Mouse (Mus musculus): ENCODE data around the gene Cldn4.
"Not testable (repeated sequence)": the region's sequence is repeated elsewhere in the genome, so short reads cannot be mapped to it uniquely, and the experiment has no call there.

Gene Cldn4

DNA sequence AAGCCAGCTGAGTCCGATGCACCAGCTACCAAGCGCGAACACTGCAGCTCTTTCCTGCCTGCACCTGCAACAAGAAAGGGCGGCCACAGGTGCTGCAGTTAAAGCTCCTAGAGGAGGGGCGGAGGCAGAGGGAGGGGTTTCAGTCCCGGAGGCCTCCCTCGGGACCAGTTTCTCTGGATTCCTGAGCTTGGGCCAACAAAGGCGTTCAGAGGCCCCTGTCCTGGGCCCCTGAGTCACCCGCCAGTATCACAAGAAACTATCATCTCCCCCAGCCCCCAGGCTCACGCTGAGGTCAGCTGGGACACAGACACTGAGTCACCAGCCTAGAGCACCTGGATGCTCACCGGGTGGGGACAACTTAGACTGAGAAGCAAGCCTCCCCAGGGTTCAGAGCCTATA is at the start of gene Cldn4:
Gene Cldn4 (minus strand): TSS at position 78 of the 399 bp plus-strand sequence.
- DNase-seq, result no peak

DNA sequence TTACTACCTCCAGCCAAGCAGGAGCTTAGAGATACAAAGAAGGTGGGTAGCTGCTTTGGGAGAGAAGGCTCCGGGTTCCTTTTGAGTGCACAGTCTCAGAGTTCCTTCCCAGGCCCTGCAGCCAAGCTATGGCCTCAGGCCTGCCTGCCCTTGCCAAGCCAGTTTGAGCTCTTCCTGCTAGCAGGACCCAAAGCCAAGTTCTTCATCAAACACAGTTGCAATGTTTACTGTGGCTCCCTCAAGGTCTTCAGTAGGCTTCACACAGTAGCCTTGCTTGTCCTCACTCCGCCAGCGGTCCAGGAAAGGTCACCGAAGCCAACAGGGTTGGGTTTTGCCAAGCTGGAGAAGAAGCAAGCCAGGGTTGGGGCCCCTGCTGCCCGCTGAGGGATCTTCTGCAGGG is 45.8 kb upstream of the Cldn4 start:
- DNase-seq, result no peak

DNA sequence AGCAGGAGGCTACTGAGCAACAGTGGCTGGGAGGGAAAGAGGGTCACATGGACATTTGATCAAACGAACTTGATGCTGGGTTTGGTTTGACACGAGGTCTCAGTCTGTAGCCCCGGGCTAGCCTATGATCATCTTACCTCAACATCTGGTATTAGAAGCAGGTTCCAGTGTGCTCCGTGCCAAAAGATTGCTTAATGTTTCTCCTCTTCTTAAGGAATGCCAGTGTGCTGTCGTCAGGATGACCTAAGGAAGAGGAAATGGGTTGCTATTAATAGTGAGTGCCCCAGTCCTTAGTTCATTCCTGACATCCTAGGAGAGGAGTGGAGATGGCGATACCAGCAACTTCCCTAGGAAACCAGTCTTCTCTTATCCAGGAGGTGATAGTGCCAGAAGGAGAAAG is 43.0 kb upstream of the Cldn4 start:
- DNase-seq, result no peak

DNA sequence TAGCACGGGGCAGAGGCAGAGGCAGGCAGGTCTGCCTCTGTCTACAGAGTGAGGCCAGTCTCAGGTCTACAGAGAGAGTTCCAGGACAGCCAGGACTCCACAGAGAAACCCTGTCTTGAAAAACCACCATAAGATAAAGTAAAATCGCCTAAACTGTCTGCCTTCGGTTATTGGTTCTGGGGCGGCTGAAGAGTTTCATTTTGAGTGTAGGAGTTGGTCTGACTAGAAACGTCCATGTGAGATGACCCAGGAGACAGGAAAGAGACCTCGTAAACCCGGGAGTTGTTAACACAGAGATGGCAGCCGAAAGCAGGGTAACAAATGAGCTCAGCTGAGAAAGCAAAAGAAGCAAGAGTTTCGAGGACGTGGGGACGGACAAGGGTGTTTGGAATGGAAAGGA is 42.4 kb upstream of the Cldn4 start:
- DNase-seq, result no peak

DNA sequence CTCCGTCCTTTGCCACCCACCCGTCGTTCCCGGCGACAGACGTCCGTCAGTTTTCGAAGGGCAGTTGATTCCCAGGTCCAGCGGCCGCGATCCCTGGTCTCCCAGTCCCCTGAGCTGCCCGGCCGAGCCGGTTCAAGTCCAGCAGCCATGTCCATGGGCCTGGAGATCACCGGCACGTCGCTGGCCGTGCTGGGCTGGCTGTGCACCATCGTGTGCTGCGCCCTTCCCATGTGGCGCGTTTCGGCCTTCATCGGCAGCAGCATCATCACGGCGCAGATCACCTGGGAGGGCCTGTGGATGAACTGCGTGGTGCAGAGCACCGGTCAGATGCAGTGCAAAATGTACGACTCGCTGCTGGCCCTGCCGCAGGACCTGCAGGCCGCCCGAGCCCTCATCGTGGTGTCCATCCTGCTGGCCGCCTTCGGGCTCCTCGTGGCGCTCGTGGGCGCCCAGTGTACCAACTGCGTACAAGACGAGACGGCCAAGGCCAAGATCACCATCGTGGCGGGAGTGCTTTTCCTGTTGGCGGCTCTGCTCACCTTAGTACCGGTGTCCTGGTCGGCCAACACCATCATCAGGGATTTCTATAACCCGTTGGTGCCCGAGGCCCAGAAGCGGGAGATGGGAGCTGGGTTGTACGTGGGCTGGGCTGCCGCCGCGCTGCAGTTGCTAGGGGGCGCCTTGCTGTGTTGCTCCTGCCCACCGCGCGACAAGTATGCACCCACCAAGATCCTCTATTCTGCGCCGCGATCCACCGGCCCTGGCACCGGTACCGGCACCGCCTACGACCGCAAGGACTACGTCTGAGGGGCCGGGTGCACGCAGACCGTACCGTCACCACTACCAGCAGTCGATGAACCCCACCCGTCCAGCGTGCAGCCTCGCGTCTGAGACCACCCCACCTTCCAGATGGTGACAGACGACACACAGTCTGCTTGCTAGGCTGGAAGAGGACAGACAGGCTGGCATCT is 39.8 kb upstream of the Cldn4 start:
- peak; percentile 42 for DNase-seq

DNA sequence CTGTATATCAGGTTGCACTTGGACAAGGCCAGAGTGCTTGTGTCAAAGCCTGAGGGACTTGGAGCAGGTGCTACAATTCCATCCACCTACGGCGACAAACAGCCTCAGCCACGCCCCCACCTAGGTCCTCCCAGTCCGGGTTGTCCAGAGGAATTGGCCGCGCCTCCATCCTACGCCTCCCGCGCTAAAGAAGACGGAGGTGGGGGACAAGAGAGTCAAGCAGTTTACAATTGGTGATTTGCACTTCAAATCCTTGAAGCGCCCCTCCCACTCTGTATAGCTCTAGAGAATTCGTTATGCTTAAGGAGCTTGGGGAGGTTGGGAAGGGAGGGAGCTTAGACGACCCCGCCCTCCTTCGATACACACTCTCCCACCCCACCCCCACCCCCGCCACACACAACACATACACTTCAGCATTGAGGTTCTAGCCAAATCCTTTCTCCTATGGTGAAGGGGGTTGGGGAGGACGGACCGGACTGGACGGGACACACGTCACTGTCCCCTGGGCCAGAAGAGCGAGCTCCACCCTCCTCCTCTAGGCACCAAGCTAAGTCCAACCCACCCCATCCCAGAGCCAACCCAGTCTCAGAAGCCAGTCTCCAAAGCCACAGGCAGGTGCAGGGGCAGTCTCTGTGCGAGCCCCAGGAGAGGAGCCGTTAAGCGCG is 39.0 kb upstream of the Cldn4 start, which contains the start of gene Cldn3:
Gene Cldn3 (plus strand): TSS at position 582 of the 665 bp plus-strand sequence.
- DNase-seq, result peak; percentile 50

DNA sequence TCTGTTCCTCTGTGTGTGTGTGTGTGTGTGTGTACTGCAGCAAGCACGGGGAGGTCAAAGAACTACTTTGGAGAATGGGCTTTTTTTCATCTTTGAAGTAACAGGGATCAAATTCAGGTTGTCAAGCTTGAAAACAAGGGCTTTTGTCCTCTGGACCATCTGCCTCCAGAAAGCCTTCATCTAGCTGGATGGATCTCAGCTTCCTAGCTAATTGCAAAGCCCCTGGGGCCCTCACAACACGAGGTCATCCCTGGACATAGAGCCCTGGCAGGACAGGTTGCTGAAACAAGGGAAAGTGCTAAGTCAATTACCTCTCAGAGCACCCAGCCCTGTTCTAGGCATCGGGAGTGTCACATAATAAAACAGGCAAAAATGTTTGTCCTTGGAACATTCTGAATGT is 37.0 kb upstream of the Cldn4 start:
- DNase-seq, result peak; percentile 63

DNA sequence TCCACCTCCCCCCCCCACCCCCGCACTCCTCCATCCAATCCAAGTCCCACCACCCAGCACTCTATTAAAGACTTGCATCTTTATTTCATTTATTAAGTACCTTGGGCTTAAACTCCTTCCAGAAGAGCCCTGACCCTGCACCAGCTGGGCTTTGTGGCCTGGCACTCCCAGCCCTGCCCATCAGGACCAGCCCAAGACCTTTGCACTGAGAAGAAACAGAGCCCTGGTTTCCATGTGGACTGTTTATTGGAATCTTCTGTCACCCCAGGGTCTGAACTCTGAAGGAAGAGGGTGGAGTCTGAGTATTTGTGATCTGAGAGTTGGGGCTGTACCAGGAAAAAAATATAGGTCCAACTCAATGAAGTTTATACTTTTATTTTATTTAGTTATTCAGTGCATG is 36.4 kb upstream of the Cldn4 start:
- no peak for DNase-seq

DNA sequence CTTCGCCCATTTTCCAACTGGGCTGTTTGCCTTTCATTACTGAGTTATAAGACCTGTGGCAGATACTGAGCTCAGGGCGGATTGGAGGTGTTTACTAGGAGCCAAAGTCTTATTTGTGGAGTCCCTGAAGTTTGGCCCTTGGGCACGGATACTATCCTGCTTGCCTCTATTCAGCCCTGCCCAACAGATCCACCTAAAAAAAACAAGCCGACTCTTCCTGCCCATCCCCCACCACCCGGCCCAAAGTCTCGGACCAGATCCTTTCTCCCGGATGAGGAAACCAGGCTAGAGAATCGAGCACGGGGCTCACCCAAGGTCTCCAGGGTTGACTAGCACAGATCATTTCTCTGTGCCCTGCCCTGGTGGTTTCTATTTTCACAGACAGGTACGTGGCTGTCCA is 34.4 kb upstream of the Cldn4 start:
- DNase-seq, result no peak

DNA sequence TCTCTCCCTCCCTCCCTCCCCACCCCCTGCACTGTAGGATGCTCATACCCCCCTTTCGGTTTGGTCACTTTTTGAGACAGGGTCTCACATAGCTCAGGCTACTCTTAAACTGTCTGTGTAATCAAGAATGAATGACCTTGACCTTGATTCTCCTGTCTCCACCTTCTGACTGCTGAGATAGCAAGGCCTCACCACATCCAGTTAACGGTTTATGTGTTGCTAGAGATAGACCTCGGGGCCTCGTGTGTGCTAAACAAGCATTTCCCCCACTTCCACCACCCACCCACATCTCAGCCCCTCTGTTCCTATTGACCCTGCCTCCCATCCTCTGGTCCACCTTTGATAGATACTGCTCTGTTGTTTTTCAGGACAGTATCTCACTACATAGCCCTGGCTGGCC is 31.1 kb upstream of the Cldn4 start:
- no peak for DNase-seq

DNA sequence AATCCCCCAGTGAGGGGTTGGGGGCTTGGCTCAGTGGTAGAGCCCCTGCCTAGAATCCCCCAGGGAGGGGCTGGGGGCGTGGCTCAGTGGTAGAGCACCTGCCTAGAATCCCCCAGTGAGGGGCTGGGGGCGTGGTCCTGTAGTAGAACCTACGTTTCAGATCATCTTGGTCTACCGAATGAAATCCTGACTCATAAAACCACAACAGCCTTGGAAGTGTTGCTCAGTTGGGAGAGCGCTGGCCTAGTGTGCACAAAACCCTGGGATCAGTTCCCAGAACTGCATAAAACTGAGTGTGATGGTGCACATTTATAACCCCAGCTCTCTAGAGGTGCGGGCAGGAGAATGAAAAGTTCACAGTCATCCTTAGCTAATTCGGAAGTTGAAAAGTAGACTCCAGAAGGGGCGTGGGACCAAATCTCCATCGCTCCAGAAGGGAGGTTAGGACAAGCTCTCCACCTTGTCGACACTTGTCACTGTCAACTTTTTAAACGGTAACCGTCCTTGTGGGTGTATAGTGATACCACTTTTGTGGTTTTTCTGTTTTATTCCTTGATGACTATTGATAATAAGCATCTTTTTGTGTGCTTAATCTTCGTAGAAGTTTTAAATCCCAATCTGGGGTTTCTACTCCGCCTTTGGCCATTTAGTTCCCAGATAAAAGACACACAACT is 30.0 kb upstream of the Cldn4 start:
- DNase-seq, result no peak

DNA sequence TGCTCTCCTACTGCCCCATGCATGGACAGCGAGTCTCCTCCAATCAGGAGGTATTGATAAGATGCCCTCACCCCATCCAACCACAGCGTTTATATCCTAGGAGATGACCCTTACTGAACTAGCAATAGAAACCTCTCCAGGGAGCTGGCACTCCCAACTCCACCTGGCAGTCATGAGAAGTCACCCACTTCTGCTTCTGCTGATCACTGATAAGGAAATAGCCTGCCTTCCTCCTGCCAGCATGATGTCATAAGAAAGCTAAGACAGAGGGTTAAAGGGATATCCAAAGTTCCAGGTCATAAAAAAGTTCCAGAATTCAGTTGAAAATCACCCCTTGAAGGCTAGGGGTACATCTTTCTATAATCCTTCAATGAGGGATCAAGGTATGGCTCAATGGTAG is 29.4 kb upstream of the Cldn4 start:
- DNase-seq, result no peak

DNA sequence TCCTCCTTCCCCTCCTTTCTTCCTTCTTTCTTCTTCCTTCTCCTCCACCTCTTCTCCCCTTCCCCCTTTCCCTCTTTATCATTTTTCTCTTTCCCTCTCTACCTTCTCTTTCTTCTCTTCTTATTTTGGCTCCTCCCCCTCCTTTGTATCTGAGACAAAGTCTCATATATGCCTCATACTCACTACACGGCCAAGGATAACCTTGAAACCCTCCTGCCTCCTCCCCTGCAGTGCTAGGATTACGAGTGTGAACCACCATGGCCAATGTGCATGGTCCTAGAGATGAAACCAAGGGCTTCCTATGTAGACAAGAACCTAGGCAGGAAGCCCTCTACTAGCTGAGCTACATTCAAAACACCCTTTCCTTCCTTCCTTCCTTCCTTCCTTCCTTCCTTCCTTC is 28.2 kb upstream of the Cldn4 start:
- no peak for DNase-seq

DNA sequence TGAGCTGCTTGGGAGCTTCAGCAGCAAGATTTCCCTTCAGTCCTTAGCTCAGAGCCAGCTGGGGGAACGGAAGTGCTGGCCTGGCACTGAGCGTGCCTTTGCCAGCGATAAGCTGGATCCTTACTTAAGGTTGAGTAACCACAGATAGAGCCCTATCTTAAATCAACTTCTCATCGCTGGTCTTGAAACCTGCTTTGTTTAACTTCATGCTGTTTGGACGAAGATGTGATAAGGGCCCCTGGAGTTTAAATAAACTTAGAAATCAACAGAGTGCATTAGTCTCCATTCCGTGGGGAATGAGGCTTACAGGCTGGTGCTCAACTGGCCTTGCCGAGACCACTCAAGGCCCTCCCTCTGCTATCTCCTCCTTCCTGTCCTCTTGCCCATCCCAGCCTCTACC is 27.6 kb upstream of the Cldn4 start:
- DNase-seq, result no peak

DNA sequence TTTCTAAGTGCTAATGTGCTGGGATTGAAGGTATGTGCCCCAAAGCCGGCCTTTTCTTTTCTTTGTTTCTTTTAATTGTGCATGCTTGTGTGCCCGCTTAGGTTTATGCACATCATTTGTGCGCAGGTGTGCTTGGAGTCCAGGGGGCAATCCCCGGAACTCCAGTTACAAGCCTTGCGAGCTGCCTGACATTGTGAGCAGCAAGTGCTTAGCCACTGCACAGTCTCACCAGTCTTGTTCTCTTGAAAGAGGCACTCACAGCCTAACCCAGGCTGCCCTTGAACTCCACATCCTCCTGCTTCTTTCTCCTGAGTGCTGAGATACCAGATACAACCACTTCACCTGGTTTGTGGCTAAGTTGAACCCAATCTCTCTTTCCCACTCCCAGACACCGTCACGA is 26.8 kb upstream of the Cldn4 start:
- no peak for DNase-seq

DNA sequence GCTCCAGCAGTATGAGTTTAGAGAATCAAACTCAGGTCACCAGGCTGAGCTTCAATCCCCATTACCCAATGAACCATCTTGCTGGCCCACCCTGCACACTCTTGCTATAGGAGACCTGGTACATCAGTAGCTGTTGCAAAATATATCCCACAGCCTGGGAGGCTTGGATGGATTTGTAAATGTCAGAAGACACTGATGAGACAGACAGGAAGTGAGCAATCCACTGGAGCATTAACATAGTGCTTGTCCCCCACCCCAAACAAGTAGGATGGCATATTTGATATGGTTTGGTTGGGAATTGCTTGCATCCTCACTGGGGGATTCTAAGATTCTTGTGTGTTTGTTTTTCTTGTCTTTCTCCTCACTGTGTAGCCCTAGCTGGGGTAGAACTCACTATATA is 26.3 kb upstream of the Cldn4 start:
- DNase-seq, result no peak

DNA sequence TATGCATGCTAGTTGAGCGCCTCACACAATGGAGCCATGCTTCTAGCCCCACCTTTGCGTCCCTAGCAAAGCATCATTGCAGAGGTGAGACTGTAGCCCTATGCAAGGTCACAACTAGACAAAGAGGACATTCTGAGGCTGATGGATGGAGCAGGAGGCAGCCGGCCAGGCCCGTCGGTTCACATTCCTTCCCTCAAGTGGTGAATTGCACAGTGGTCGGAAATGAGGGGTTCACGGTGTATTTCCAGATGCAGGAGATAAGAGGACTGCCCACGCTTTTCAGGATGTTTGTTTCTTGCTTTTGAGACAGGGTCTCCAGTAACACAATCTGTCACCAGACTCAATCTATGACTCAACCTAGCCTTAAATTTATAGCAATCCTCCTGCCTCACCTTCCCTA is 23.9 kb upstream of the Cldn4 start:
- DNase-seq, result no peak

DNA sequence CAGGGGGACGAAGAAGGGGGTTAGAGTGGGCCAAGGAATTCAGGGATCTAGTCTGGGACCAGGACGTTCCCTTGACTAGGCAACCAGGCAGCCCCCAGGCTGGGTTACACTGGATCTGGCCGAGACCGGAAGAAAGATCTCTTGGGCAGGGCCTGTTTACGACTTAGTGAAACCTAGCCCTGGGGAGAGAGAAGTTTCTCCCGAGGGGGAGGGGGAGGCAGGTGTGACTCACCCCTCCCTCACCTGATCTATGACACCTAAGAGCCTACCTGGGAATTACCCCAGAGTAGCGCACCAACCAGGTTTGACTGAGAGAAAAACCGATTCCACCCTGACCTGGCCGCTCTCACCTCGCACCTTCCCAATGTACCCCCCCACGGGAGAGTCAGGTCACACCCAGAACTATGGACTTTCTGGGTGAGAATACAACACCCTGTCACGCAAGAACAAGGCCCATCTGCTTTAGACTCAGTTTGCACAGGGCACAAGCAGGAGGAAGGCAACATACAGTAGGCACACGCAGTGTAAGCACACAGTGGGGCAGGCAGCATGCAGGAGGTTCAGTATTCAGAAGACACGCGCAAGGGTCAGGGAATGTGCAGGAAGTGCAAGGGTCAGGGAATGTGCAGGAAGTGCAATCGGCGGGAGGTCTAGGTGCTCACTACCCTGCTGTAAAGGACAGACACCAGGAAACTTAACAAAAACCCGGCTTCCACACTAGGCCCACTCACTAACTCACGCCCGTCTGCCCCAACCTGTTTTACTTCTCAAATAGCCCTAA is 20.6 kb upstream of the Cldn4 start:
- DNase-seq, result no peak

DNA sequence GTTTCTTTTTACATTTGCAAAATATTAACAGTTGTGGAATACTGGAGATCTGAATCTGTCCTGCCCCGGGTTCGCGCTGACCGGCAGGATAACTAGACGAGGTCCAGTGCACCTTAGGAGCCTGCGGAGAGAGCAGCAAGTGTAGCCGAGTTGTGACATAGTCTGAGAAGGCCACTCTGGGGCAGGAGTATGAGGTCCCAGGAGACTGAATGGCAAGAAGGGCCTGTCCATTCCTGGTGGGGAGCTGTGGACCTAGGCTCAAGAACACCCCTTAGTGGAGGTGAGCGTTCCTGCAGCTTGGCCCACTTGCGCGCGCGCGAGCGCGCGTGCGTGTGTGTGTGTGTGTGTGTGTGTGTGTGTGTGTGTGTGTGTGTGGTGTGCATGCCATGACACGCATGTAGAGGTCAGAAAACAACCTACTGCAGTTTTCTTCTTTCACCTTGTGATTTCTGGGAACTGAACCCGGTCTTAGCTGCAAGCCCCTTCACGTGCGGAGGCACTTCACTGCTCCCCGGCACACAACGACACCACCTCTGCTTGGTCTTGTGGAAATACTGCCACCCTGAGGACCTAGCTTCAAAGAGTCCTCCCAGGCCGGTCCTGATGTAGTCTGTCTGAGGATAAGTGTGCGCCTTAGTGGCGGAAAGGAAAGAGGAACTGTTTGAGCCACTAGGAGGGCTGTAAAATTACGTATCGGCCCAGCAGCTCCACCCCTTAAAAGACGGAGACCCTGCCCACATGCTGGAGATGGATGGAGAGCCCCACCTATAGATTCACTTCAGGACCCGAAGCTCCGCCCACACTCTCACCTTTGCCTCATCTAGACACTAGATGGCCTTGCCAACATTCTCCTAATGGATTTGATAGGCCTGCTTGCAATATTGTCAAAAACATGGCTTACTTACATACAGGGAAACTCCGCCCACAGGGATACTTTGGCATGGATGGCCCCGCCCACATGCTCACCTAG is 19.4 kb upstream of the Cldn4 start:
- peak; percentile 79 for DNase-seq

DNA sequence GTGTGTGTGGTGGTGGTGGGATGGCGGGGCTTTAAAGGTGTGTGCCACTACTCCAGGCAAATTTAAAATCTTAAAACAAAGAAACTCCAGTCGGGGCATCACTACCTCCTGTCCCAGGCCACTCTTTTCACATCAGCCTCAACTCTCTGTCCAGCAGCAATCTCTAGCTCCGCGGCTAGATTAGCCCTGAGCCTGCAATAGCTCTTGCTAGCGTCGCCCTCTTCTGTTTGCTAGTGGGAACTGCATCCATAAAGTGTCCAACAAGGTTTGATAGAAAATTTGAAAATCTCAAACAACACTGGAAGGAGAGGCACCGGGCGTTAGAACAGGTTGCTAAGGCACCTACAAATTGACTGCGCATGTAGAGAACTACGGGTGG is 18.7 kb upstream of the Cldn4 start:
- peak; percentile 84 for DNase-seq

DNA sequence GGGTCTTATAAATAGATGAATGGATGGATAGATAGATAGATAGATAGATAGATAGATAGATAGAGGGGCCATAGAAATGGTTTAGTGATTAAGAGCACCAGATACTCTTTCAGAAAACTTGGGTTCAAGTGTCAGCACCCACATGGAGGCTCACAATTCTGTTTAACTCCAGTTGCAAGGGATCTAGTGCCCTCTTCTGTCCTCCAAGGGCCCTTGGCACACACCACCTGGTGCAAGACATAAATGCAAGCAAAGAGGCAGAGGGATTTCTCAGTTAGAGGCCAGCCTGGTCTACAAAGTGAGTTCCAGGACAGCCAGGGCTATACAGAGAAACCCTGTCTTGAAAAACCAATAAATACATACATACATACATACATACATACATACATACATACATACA is 17.9 kb upstream of the Cldn4 start:
- DNase-seq, result not testable (repeated sequence)

DNA sequence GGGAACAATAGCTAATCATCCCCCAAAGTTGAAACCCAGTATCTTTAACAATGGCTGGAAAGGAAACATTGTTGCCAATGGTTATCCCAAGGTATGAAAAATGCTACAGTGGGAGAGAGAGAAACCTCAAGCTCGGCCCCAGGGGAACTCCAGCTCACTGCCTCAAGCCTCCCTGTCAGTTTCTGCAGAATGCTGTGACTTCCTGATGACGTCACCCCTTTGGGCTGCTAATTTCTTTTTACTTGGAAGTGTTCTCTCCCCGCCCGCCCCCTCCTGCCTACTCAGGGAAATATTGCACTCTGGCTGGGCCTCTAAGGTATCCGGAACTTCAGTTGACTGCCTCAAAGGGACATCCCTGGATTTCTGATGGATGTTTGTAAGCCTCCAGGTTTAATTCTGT is 16.8 kb upstream of the Cldn4 start:
- no peak for DNase-seq

All from retina, postnatal 1 day (tissue).